Mouse (Mus musculus) C2C12 (cell line): Measurements from ENCODE around the gene Pcgf3. TPM values are rescaled to one million over a fixed set of nuclear protein-coding genes. Genes with fewer than 3 reads are reported as not detected.

ENCODE experiments used
- H3K27me3 ChIP-seq: one replicate; pipeline ENCODE4 v1.6.1; 2011; ENCODE audit not compliant: control insufficient read depth, insufficient read depth, insufficient read length
- H3K36me3 ChIP-seq: one replicate; pipeline ENCODE4 v1.6.1; 2011; ENCODE audit not compliant: control insufficient read depth, insufficient read depth
- H3K4me3 ChIP-seq: one replicate; pipeline ENCODE4 v1.5.1; 2011; ENCODE audit warnings: mild to moderate bottlenecking, control low read depth; ENCODE audit not compliant: poor library complexity, insufficient read depth, severe bottlenecking
- H3K79me2 ChIP-seq: one replicate; pipeline ENCODE4 v1.6.1; 2011; ENCODE audit not compliant: control insufficient read depth, insufficient read depth
- H3K79me3 ChIP-seq: one replicate; pipeline ENCODE4 v1.6.1; 2011; ENCODE audit warnings: low read depth, control low read depth
- H3ac ChIP-seq: one replicate; pipeline ENCODE3; 2011; ENCODE audit warnings: low read depth; ENCODE audit not compliant: control insufficient read depth, insufficient read length
- CEBPB ChIP-seq: IDR thresholded peaks from one replicate; pipeline ENCODE4 v1.6.1; 2011; ENCODE audit warnings: low read depth, mild to moderate bottlenecking, control low read depth, moderate library complexity
- CTCF ChIP-seq: IDR thresholded peaks from one replicate; pipeline ENCODE4 v1.5.1; 2011; ENCODE audit not compliant: control insufficient read depth, insufficient read depth, insufficient read length
- FOSL1 ChIP-seq: IDR thresholded peaks from one replicate; pipeline ENCODE4 v1.8.0; 2011; ENCODE audit warnings: mild to moderate bottlenecking, low read length; ENCODE audit not compliant: poor library complexity, insufficient read depth, severe bottlenecking
- MAX ChIP-seq: IDR thresholded peaks from one replicate; pipeline ENCODE4 v1.6.1; 2011; ENCODE audit warnings: mild to moderate bottlenecking, control low read depth
- MYOD1 ChIP-seq: IDR thresholded peaks from one replicate; pipeline ENCODE4 v1.6.1; 2011; ENCODE audit warnings: low read depth; ENCODE audit not compliant: control insufficient read depth, insufficient read length
- MYOG ChIP-seq: IDR thresholded peaks from one replicate; pipeline ENCODE4 v1.6.1; 2011; ENCODE audit not compliant: control insufficient read depth, insufficient read length; ENCODE audit errors: extremely low read depth
- USF1 ChIP-seq: IDR thresholded peaks from one replicate; pipeline ENCODE4 v1.6.1; 2011; ENCODE audit warnings: low read depth, mild to moderate bottlenecking, control low read depth, moderate library complexity
- polyA plus RNA-seq: library from polyadenylated mRNA; unstranded; fragments of >200 nt; fragmentation: generic; extraction: Trizol; gene quantifications from one replicate; pipeline ENCODE4 v1.2.1, GENCODE M21; 2012; ENCODE audit warnings: missing spikeins

Pcgf3 gene
- polyA plus RNA-seq, 1 experiment = 14.4 TPM

- no peaks in the 10 kb centered on the region for H3K79me2 ChIP-seq
- H3K4me3 ChIP-seq = no peak overlapping the region
- no peaks in the 10 kb centered on the region for H3K36me3 ChIP-seq
- no peak for TF ChIP-seq CEBPB
- no peak for TF ChIP-seq FOSL1
- TF ChIP-seq MYOG = no peak
- no peak for TF ChIP-seq MAX
- TF ChIP-seq USF1 = no peak
- TF ChIP-seq MYOD1 = no peak
- TF ChIP-seq CTCF = no peak
- H3K79me3 ChIP-seq = no peaks in the 10 kb centered on the region
- H3ac ChIP-seq = no peak overlapping the region
- peaks cover 4% of the 10 kb centered on the region for H3K27me3 ChIP-seq
These were observed 73.2 kb downstream of the Pcgf3 start for GRCm38 (mm10) chr5:108534188-108534587.

- Histone ChIP-seq H3ac (no peak overlapping the region), H3K27me3 (peaks cover 3% of the 10 kb centered on the region), H3K36me3 (no peaks in the 10 kb centered on the region), H3K79me3 (no peaks in the 10 kb centered on the region), H3K79me2 (no peaks in the 10 kb centered on the region), H3K4me3 (no peak overlapping the region)
- TF ChIP-seq CTCF (no peak), MYOD1 (no peak), MYOG (no peak), CEBPB (no peak), MAX (no peak), FOSL1 (no peak)
These were observed 82.7 kb downstream of the Pcgf3 start for GRCm38 (mm10) chr5:108543516-108544291.

GRCm38 (mm10) chr5:108547636-108548035 lies 86.6 kb downstream of the Pcgf3 start:
- no peaks in the 10 kb centered on the region for H3K79me2 ChIP-seq
- peaks cover 12% of the 10 kb centered on the region for H3K27me3 ChIP-seq

GRCm38 (mm10) chr5:108549137-108549488 lies 88.1 kb downstream of the Pcgf3 start:
- no peaks in the 10 kb centered on the region for H3K79me3 ChIP-seq
- no peaks in the 10 kb centered on the region for H3K79me2 ChIP-seq
- peaks cover 13% of the 10 kb centered on the region for H3K27me3 ChIP-seq
- no peak overlapping the region for H3K4me3 ChIP-seq
- H3K36me3 ChIP-seq = no peaks in the 10 kb centered on the region
- no peak overlapping the region for H3ac ChIP-seq
- no peak for TF ChIP-seq CTCF
- no peak for TF ChIP-seq FOSL1
- TF ChIP-seq MAX = no peak

More at GRCm38 (mm10) chr5:108547636-108548035, 86.6 kb downstream of the Pcgf3 start:
- no peak overlapping the region for H3ac ChIP-seq
- H3K79me3 ChIP-seq = no peaks in the 10 kb centered on the region
- TF ChIP-seq CEBPB (no peak), CTCF (no peak), FOSL1 (no peak), USF1 (no peak), MYOD1 (no peak), MAX (no peak), MYOG (no peak)
- H3K4me3 ChIP-seq = no peak overlapping the region
- no peaks in the 10 kb centered on the region for H3K36me3 ChIP-seq

GRCm38 (mm10) chr5:108549489-108550206 lies 88.6 kb downstream of the Pcgf3 start, which contains the start of gene Cplx1:
Cplx1 (minus strand) TSS chr5:108550024.
- TF ChIP-seq CTCF (no peak), CEBPB (no peak), FOSL1 (no peak)
- Histone ChIP-seq H3ac (no peak within 1 kb of the TSS), H3K79me3 (no peaks in the 10 kb centered on the region), H3K36me3 (no peaks in the 10 kb centered on the region), H3K79me2 (no peaks in the 10 kb centered on the region), H3K27me3 (peaks cover 16% of the 10 kb centered on the region), H3K4me3 (no peak within 1 kb of the TSS)

- H3K79me2 ChIP-seq = no peaks in the 10 kb centered on the region
- TF ChIP-seq CEBPB (no peak), USF1 (no peak), MYOD1 (no peak), CTCF (no peak), FOSL1 (no peak), MAX (no peak), MYOG (no peak)
- no peaks in the 10 kb centered on the region for H3K79me3 ChIP-seq
- no peak overlapping the region for H3K4me3 ChIP-seq
- H3K27me3 ChIP-seq = peaks cover 16% of the 10 kb centered on the region
- no peaks in the 10 kb centered on the region for H3K36me3 ChIP-seq
- H3ac ChIP-seq = no peak overlapping the region
These were observed 89.2 kb downstream of the Pcgf3 start for GRCm38 (mm10) chr5:108550207-108550594.
